Mouse (Mus musculus): ENCODE measurements at regions not wholly inside any gene's neighbourhood (a gene's known extent, or its start where the extent isn't known, plus 50 kb on each side); places are given as distances from the start of the nearest gene placed in this dataset.

- no peak for TF ChIP-seq POLR2A (IDR thresholded peaks at IDR 0.05; ENCODE audit: borderline replicate concordance, extremely low read depth, insufficient read depth, insufficient read length, poor library complexity, severe bottlenecking)
- TF ChIP-seq CTCF (IDR thresholded peaks at IDR 0.05; ENCODE audit: borderline replicate concordance, extremely low read depth, insufficient read depth, insufficient read length), result no peak
Measured at GRCm38 (mm10) chr4:72766896-72767295, 85.5 kb downstream of the Aldoart1 start.

Measured in brain, embryonic 14.5 days (tissue).